Mouse (Mus musculus): ENCODE measurements at regions not wholly inside any gene's neighbourhood (a gene's known extent, or its start where the extent isn't known, plus 50 kb on each side); places are given as distances from the start of the nearest gene placed in this dataset.

GRCm38 (mm10) chr14:102403397-102404115, 578.9 kb downstream of the Kctd12 start:
- Histone ChIP-seq H3K36me3 (ENCODE audit: insufficient read depth, low read length) (no peaks in the 10 kb centered on the region), H3K4me2 (replicated peaks; ENCODE audit: low read depth, low read length) (no peak overlapping the region), H3K27ac (ENCODE audit: low read length) (no peak overlapping the region), H3K9ac (replicated peaks; ENCODE audit: low read length) (no peak overlapping the region), H3K4me1 (ENCODE audit: insufficient read depth, low read length) (no peaks in the 10 kb centered on the region), H3K9me3 (ENCODE audit: low read length) (no peaks in the 10 kb centered on the region), H3K27me3 (ENCODE audit: insufficient read depth, low read length) (no peaks in the 10 kb centered on the region), H3K4me3 (ENCODE audit: low read length) (no peak overlapping the region)
- WGBS = 58% methylated on average over 4 of the region's 4 CpGs
- ATAC-seq (ENCODE audit: low FRiP score, low TSS enrichment) = no peak; the same call in 1 of the 2 replicates

DNA sequence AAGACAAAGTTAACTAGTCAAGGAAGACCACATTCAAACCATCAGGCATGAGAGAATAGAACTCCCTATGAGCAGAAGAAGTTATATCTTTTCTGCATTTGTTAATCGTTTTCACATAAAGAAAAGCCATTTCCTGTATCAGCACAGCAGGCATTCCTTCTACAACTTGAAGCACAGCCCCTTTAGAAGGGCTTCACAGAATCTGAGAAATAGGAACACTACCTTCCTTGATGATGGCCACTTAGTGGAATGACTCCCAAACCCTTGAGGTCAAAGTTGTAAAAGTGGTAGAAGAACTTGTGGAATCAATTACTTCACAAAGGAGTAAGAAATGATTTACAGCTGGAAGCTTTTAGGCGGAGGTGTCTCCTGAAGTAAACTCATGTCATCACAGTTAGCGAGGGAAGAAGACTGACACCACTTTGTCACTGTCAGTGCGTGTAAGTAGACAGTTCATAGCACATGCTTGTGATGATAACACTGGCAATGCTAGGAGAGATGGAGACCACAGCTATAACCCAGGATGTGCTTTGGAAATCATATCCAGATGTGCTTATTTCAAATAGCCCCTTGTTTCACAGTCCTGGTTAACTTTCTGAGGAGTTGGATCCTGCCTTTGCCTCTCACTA, 580.3 kb downstream of the Kctd12 start:
- no peaks in the 10 kb centered on the region for H3K36me3 ChIP-seq (ENCODE audit: insufficient read depth, low read length)
- no peaks in the 10 kb centered on the region for H3K4me1 ChIP-seq (ENCODE audit: insufficient read depth, low read length)
- ATAC-seq (ENCODE audit: low FRiP score, low TSS enrichment) = no peak
- no peak overlapping the region for H3K9ac ChIP-seq (replicated peaks; ENCODE audit: low read length)
- WGBS = 43% methylated on average over 4 of the region's 4 CpGs
- no peak overlapping the region for H3K4me2 ChIP-seq (replicated peaks; ENCODE audit: low read depth, low read length)
- no peak overlapping the region for H3K27ac ChIP-seq (ENCODE audit: low read length)
- no peaks in the 10 kb centered on the region for H3K27me3 ChIP-seq (ENCODE audit: insufficient read depth, low read length)
- H3K9me3 ChIP-seq (ENCODE audit: low read length) = no peaks in the 10 kb centered on the region
- no peak overlapping the region for H3K4me3 ChIP-seq (ENCODE audit: low read length)

GRCm38 (mm10) chr14:102396036-102396734, 586.3 kb downstream of the Kctd12 start:
- H3K9ac ChIP-seq (replicated peaks; ENCODE audit: low read length) = no peak overlapping the region
- H3K27me3 ChIP-seq (ENCODE audit: insufficient read depth, low read length) = no peaks in the 10 kb centered on the region
- ATAC-seq (ENCODE audit: low FRiP score, low TSS enrichment) = no peak
- no peaks in the 10 kb centered on the region for H3K36me3 ChIP-seq (ENCODE audit: insufficient read depth, low read length)
- no peak overlapping the region for H3K4me2 ChIP-seq (replicated peaks; ENCODE audit: low read depth, low read length)
- H3K9me3 ChIP-seq (ENCODE audit: low read length) = no peaks in the 10 kb centered on the region
- H3K27ac ChIP-seq (ENCODE audit: low read length) = no peak overlapping the region
- no peaks in the 10 kb centered on the region for H3K4me1 ChIP-seq (ENCODE audit: insufficient read depth, low read length)
- WGBS = 72% methylated on average over 7 of the region's 7 CpGs
- no peak overlapping the region for H3K4me3 ChIP-seq (ENCODE audit: low read length)

GRCm38 (mm10) chr14:102392351-102392750, 590.1 kb downstream of the Kctd12 start:
- Histone ChIP-seq H3K9ac (replicated peaks; ENCODE audit: low read length) (no peak overlapping the region), H3K27ac (ENCODE audit: low read length) (no peak overlapping the region), H3K36me3 (ENCODE audit: insufficient read depth, low read length) (no peaks in the 10 kb centered on the region), H3K4me2 (replicated peaks; ENCODE audit: low read depth, low read length) (no peak overlapping the region), H3K4me3 (ENCODE audit: low read length) (no peak overlapping the region), H3K27me3 (ENCODE audit: insufficient read depth, low read length) (no peaks in the 10 kb centered on the region), H3K9me3 (ENCODE audit: low read length) (no peaks in the 10 kb centered on the region), H3K4me1 (ENCODE audit: insufficient read depth, low read length) (no peaks in the 10 kb centered on the region)
- ATAC-seq (ENCODE audit: low FRiP score, low TSS enrichment) = no peak
- 78% methylated on average over 3 of the region's 3 CpGs for WGBS

GRCm38 (mm10) chr14:102372994-102373567, 609.4 kb downstream of the Kctd12 start:
- H3K4me1 ChIP-seq (ENCODE audit: insufficient read depth, low read length) = no peaks in the 10 kb centered on the region
- WGBS = 31% methylated on average over 5 of the region's 5 CpGs
- peak; percentile 82 for ATAC-seq (ENCODE audit: low FRiP score, low TSS enrichment)
- no peaks in the 10 kb centered on the region for H3K27me3 ChIP-seq (ENCODE audit: insufficient read depth, low read length)
- no peak overlapping the region for H3K4me3 ChIP-seq (ENCODE audit: low read length)
- H3K9ac ChIP-seq (replicated peaks; ENCODE audit: low read length) = no peak overlapping the region
- no peak overlapping the region for H3K4me2 ChIP-seq (replicated peaks; ENCODE audit: low read depth, low read length)
- no peaks in the 10 kb centered on the region for H3K36me3 ChIP-seq (ENCODE audit: insufficient read depth, low read length)
- H3K9me3 ChIP-seq (ENCODE audit: low read length) = no peaks in the 10 kb centered on the region
- H3K27ac ChIP-seq (ENCODE audit: low read length) = no peak overlapping the region

- H3K4me1 ChIP-seq (ENCODE audit: insufficient read depth, low read length) = no peaks in the 10 kb centered on the region
- H3K4me3 ChIP-seq (ENCODE audit: low read length) = no peak overlapping the region
- H3K27ac ChIP-seq (ENCODE audit: low read length) = no peak overlapping the region
- ATAC-seq (ENCODE audit: low FRiP score, low TSS enrichment) = no peak
- WGBS = 85% methylated on average over 2 of the region's 2 CpGs
- no peaks in the 10 kb centered on the region for H3K36me3 ChIP-seq (ENCODE audit: insufficient read depth, low read length)
- H3K4me2 ChIP-seq (replicated peaks; ENCODE audit: low read depth, low read length) = no peak overlapping the region
- no peak overlapping the region for H3K9ac ChIP-seq (replicated peaks; ENCODE audit: low read length)
- H3K27me3 ChIP-seq (ENCODE audit: insufficient read depth, low read length) = no peaks in the 10 kb centered on the region
- H3K9me3 ChIP-seq (ENCODE audit: low read length) = no peaks in the 10 kb centered on the region
Measured at GRCm38 (mm10) chr14:102361589-102361988, 620.8 kb downstream of the Kctd12 start.

- no peaks in the 10 kb centered on the region for H3K4me1 ChIP-seq (ENCODE audit: insufficient read depth, low read length)
- H3K9me3 ChIP-seq (ENCODE audit: low read length) = no peaks in the 10 kb centered on the region
- no peak overlapping the region for H3K4me3 ChIP-seq (ENCODE audit: low read length)
- no peaks in the 10 kb centered on the region for H3K36me3 ChIP-seq (ENCODE audit: insufficient read depth, low read length)
- H3K27ac ChIP-seq (ENCODE audit: low read length) = no peak overlapping the region
- no peaks in the 10 kb centered on the region for H3K27me3 ChIP-seq (ENCODE audit: insufficient read depth, low read length)
- H3K4me2 ChIP-seq (replicated peaks; ENCODE audit: low read depth, low read length) = no peak overlapping the region
- no peak for ATAC-seq (ENCODE audit: low FRiP score, low TSS enrichment)
- no peak overlapping the region for H3K9ac ChIP-seq (replicated peaks; ENCODE audit: low read length)
Measured at GRCm38 (mm10) chr14:102329409-102329808, 599.7 kb downstream of the Lmo7 start.

DNA sequence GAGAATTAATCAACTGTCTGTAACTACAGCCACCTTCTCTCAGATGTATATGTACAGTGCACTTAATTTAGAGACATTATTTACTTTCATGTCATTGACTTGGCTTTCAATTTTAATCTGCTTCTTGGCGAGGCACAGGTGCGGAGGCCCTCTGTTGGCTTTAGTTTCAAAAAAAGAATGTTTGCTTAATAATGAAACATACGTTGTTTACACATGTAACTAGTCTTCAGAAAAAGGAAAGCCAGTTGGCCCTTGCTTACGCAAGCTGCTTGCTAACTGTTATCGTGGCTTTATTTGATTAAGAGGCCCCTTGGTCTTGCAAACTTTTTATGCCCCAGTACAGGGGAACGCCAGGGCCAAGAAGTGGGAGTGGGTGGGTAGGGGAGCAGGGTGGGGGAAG, 576.6 kb downstream of the Lmo7 start:
- Histone ChIP-seq H3K27ac (ENCODE audit: low read length) (no peak overlapping the region), H3K4me1 (ENCODE audit: insufficient read depth, low read length) (no peaks in the 10 kb centered on the region), H3K9me3 (ENCODE audit: low read length) (no peaks in the 10 kb centered on the region), H3K4me3 (ENCODE audit: low read length) (no peak overlapping the region), H3K4me2 (replicated peaks; ENCODE audit: low read depth, low read length) (no peak overlapping the region), H3K36me3 (ENCODE audit: insufficient read depth, low read length) (no peaks in the 10 kb centered on the region), H3K9ac (replicated peaks; ENCODE audit: low read length) (no peak overlapping the region), H3K27me3 (ENCODE audit: insufficient read depth, low read length) (no peaks in the 10 kb centered on the region)
- ATAC-seq (ENCODE audit: low FRiP score, low TSS enrichment) = no peak
- 68% methylated on average over 6 of the region's 6 CpGs for WGBS

DNA sequence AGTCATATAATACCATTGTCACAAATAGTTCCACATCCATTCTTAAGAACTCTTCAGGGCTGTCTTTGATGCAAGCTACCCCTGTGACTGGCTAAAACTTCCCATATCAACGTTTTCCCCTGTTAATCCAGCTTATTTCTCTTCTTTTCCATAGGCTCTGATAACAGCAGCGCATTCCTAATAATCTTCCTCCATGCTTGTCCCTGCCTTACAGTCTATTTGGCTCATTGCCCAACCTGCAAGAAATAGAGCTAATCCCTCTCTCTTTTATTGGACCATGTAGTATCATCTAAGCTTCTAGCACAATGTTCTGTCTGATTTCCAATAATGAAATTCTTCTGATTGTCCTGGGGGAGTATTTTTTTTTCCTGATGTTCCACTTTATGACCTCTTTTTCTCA, 573.1 kb downstream of the Lmo7 start:
- no peak for ATAC-seq (ENCODE audit: low FRiP score, low TSS enrichment)

DNA sequence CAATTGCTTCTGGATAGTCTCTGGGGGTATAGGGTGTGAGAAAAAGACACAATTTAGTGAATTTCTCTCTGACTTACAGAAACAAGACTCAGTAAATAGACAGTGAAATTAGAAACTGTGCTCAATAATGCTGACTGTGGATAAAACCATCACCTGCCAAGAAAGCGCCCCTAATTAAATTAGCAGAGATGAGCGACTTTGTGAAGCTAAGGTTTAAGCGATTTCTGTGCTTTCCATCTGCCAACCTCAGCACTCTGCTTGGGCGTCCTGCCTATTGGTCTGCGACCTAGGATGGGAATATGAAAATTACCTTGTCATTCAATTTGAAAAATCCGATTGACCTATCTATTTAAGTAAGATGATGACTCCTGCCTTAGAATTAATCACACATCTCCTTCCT, 570.5 kb downstream of the Lmo7 start:
- Histone ChIP-seq H3K4me1 (ENCODE audit: insufficient read depth, low read length) (no peaks in the 10 kb centered on the region), H3K36me3 (ENCODE audit: insufficient read depth, low read length) (no peaks in the 10 kb centered on the region), H3K9ac (replicated peaks; ENCODE audit: low read length) (no peak overlapping the region), H3K9me3 (ENCODE audit: low read length) (no peaks in the 10 kb centered on the region), H3K27ac (ENCODE audit: low read length) (no peak overlapping the region), H3K4me2 (replicated peaks; ENCODE audit: low read depth, low read length) (no peak overlapping the region), H3K27me3 (ENCODE audit: insufficient read depth, low read length) (no peaks in the 10 kb centered on the region), H3K4me3 (ENCODE audit: low read length) (no peak overlapping the region)
- ATAC-seq (ENCODE audit: low FRiP score, low TSS enrichment) = no peak
- 83% methylated on average over 6 of the region's 6 CpGs for WGBS

More for the DNA sequence above, 573.1 kb downstream of the Lmo7 start:
- no peaks in the 10 kb centered on the region for H3K36me3 ChIP-seq (ENCODE audit: insufficient read depth, low read length)
- no peak overlapping the region for H3K27ac ChIP-seq (ENCODE audit: low read length)
- H3K27me3 ChIP-seq (ENCODE audit: insufficient read depth, low read length) = no peaks in the 10 kb centered on the region
- H3K4me1 ChIP-seq (ENCODE audit: insufficient read depth, low read length) = no peaks in the 10 kb centered on the region
- H3K4me3 ChIP-seq (ENCODE audit: low read length) = no peak overlapping the region
- H3K9ac ChIP-seq (replicated peaks; ENCODE audit: low read length) = no peak overlapping the region
- 82% methylated on average over 2 of the region's 2 CpGs for WGBS
- H3K4me2 ChIP-seq (replicated peaks; ENCODE audit: low read depth, low read length) = no peak overlapping the region
- no peaks in the 10 kb centered on the region for H3K9me3 ChIP-seq (ENCODE audit: low read length)

All from kidney, embryonic 16.5 days (tissue).